In genomic region chr8:127552161-127552595, GRCm38 (mm10) we compare ENCODE assay signal across 10 mouse cellular contexts.
A peak's percentile ranks its signal among the peaks of the same experiment; 100 is the strongest.
DNase-seq lines count a peak whose midpoint lies in the region; ATAC-seq lines count a peak whose summit lies in the region.
"Had no signal": no experiment of that assay in that cellular context is flagged by ENCODE, and none has a peak within 500 bp of the region (broad histone marks: within the 10 kb centered on the region; RNA-seq: fewer than 3 reads in every experiment).

No protein-coding gene starts in this region.

- no peaks in the 10 kb centered on the region for H3K4me1 ChIP-seq in hindbrain, embryonic 11.5 days (replicated peaks; ENCODE audit: control insufficient read depth, insufficient read depth, low read length)
- peaks cover 35% of the 10 kb centered on the region for H3K4me1 ChIP-seq in hindbrain, embryonic 10.5 days (replicated peaks)
- peaks cover 58% of the 10 kb centered on the region for H3K4me1 ChIP-seq in forebrain, embryonic 10.5 days

- peak; percentile 19 for DNase-seq in hindbrain, embryonic 11.5 days (ENCODE audit: low spot score)
- no peak for DNase-seq in hindbrain, embryonic 10.5 days (ENCODE audit: low spot score)
- DNase-seq in forebrain, embryonic 10.5 days (ENCODE audit: extremely low spot score, low spot score), result no peak
- DNase-seq in kidney, postnatal 4 days, result peak; percentile 18 to 42
- peak; percentile 31 for DNase-seq in yolk sac, embryonic 10.5 days (ENCODE audit: low spot score)
- no peak for DNase-seq in cerebellum, postnatal 25 days
- DNase-seq in urinary bladder, postnatal 14 days (ENCODE audit: low spot score), result no peak

- H3K4me2 ChIP-seq in hindbrain, embryonic 11.5 days (replicated peaks; ENCODE audit: low read depth, low read length), result no peak overlapping the region

- H3K36me3 ChIP-seq in hindbrain, embryonic 11.5 days (ENCODE audit: control insufficient read depth, insufficient read depth, low read length), result no peaks in the 10 kb centered on the region
- no peaks in the 10 kb centered on the region for H3K36me3 ChIP-seq in hindbrain, embryonic 10.5 days
- H3K36me3 ChIP-seq in forebrain, embryonic 10.5 days (replicated peaks), result no peaks in the 10 kb centered on the region
- H3K36me3 ChIP-seq: G1E had no signal

- H3K27ac ChIP-seq in hindbrain, embryonic 11.5 days (ENCODE audit: low read depth, low read length), result no peak overlapping the region
- no peak overlapping the region for H3K27ac ChIP-seq in hindbrain, embryonic 10.5 days
- 0 out of 2 replicates have a peak overlapping the region, but pooled peaks have one; percentile 25 for H3K27ac ChIP-seq in forebrain, embryonic 10.5 days
- H3K27ac ChIP-seq: macrophage had no signal

- H3K9me3 ChIP-seq in hindbrain, embryonic 11.5 days (ENCODE audit: control insufficient read depth, low read length), result no peaks in the 10 kb centered on the region
- H3K9me3 ChIP-seq in hindbrain, embryonic 10.5 days, result no peaks in the 10 kb centered on the region
- H3K9me3 ChIP-seq in forebrain, embryonic 10.5 days, result no peaks in the 10 kb centered on the region

- whole genome bisulfite sequencing in hindbrain, embryonic 11.5 days, result 50% methylated on average over 11 of the region's 11 CpGs
- WGBS in hindbrain, embryonic 10.5 days, result 54% methylated on average over 11 of the region's 11 CpGs
- WGBS in forebrain, embryonic 10.5 days, result 64% methylated on average over 11 of the region's 11 CpGs

- no peaks in the 10 kb centered on the region for H3K27me3 ChIP-seq in hindbrain, embryonic 11.5 days (ENCODE audit: control insufficient read depth, insufficient read depth, low read length)
- peaks cover 21% of the 10 kb centered on the region for H3K27me3 ChIP-seq in hindbrain, embryonic 10.5 days (ENCODE audit: insufficient read depth, poor library complexity, severe bottlenecking)
- peaks cover 6% of the 10 kb centered on the region; the same call in 1 of the 2 replicates for H3K27me3 ChIP-seq in forebrain, embryonic 10.5 days (ENCODE audit: poor library complexity, severe bottlenecking)

- H3K9ac ChIP-seq in hindbrain, embryonic 11.5 days (ENCODE audit: low read depth, low read length), result no peak overlapping the region

- peak; percentile 71; the same call in 1 of the 2 replicates for ATAC-seq in hindbrain, embryonic 11.5 days (ENCODE audit: low FRiP score)
- peak; percentile 92 for ATAC-seq in megakaryocyte progenitor cell, adult 5-6 weeks (replicated peaks; ENCODE audit: poor library complexity)

- no peak overlapping the region for H3K4me3 ChIP-seq in hindbrain, embryonic 11.5 days (ENCODE audit: low read depth, low read length)
- no peak overlapping the region for H3K4me3 ChIP-seq in hindbrain, embryonic 10.5 days
- no peak overlapping the region for H3K4me3 ChIP-seq in forebrain, embryonic 10.5 days

Comparison
In these comparisons a context has a peak if more than half of its experiments do, and no peak if none do; other contexts are left out.
1. DNase-seq: peak in hindbrain, embryonic 11.5 days (single experiment), kidney, postnatal 4 days (2 of 2) and yolk sac, embryonic 10.5 days (single experiment); none in hindbrain, embryonic 10.5 days (single experiment), forebrain, embryonic 10.5 days (single experiment), cerebellum, postnatal 25 days (0 of 2) and urinary bladder, postnatal 14 days (single experiment).